Comparison of ENCODE assay signal across 19 mouse cellular contexts in genomic region chr16:29877372-29878123, GRCm38 (mm10).
DNase-seq lines count a peak whose midpoint lies in the region; ATAC-seq lines count a peak whose summit lies in the region.
"Had no signal": no experiment of that assay in that cellular context is flagged by ENCODE, and none has a peak within 500 bp of the region (broad histone marks: within the 10 kb centered on the region; RNA-seq: fewer than 3 reads in every experiment).

No protein-coding gene starts in this region.

- no peak overlapping the region for H3K4me3 ChIP-seq in hindbrain, embryonic 11.5 days (ENCODE audit: low read depth, low read length)
- no peak overlapping the region for H3K4me3 ChIP-seq in hindbrain, embryonic 16.5 days (ENCODE audit: low read length)
- no peak overlapping the region for H3K4me3 ChIP-seq in embryonic facial prominence, embryonic 10.5 days
- H3K4me3 ChIP-seq: embryonic facial prominence, embryonic 12.5 days; heart, embryonic 12.5 days; neural tube, embryonic 13.5 days had no signal

- H3K9ac ChIP-seq in hindbrain, embryonic 11.5 days (ENCODE audit: low read depth, low read length): no peak overlapping the region
- H3K9ac ChIP-seq in hindbrain, embryonic 16.5 days (ENCODE audit: low read depth, low read length): no peak overlapping the region
- H3K9ac ChIP-seq: embryonic facial prominence, embryonic 12.5 days; heart, embryonic 12.5 days; liver, postnatal 0 days; neural tube, embryonic 13.5 days had no signal

- peaks cover 1% of the 10 kb centered on the region; the same call in 1 of the 2 replicates for H3K4me1 ChIP-seq in hindbrain, embryonic 11.5 days (replicated peaks; ENCODE audit: control insufficient read depth, insufficient read depth, low read length)
- peaks cover 11% of the 10 kb centered on the region for H3K4me1 ChIP-seq in hindbrain, embryonic 16.5 days (ENCODE audit: control insufficient read depth, insufficient read depth, low read depth, low read length)
- H3K4me1 ChIP-seq in embryonic facial prominence, embryonic 10.5 days: peaks cover 36% of the 10 kb centered on the region

- H3K36me3 ChIP-seq in hindbrain, embryonic 11.5 days (ENCODE audit: control insufficient read depth, insufficient read depth, low read length): no peaks in the 10 kb centered on the region
- H3K36me3 ChIP-seq in hindbrain, embryonic 16.5 days (ENCODE audit: control insufficient read depth, insufficient read depth, low read length): no peaks in the 10 kb centered on the region
- no peaks in the 10 kb centered on the region for H3K36me3 ChIP-seq in embryonic facial prominence, embryonic 10.5 days (replicated peaks)
- H3K36me3 ChIP-seq: embryonic facial prominence, embryonic 12.5 days; heart, embryonic 12.5 days; neural tube, embryonic 13.5 days had no signal

- peak; percentile 31 for DNase-seq in hindbrain, embryonic 11.5 days (ENCODE audit: low spot score)
- peak; percentile 18 for DNase-seq in 416B (ENCODE audit: low read depth)
- peak; percentile 41 for DNase-seq in ES-CJ7 (ENCODE audit: low read depth, low spot score)
- DNase-seq in embryonic facial prominence, embryonic 10.5 days (ENCODE audit: low spot score): peak; percentile 47
- DNase-seq in spleen, postnatal 36 days (ENCODE audit: low spot score in 2 of 2): no peak
- no peak for DNase-seq in neural tube, embryonic 10.5 days (ENCODE audit: extremely low spot score, low spot score)
- no peak for DNase-seq in lung, postnatal 14 days
- DNase-seq: cerebellum, adult 11 months; cerebellum, postnatal 14 days; kidney, adult 8-10 months; kidney, postnatal 36 days; liver; liver, postnatal 0 days; right cerebral cortex, postnatal 14 days; thymus, postnatal 4 days had no signal

- H3K27me3 ChIP-seq in hindbrain, embryonic 11.5 days (ENCODE audit: control insufficient read depth, insufficient read depth, low read length): peaks cover 4% of the 10 kb centered on the region; the same call in 1 of the 2 replicates
- H3K27me3 ChIP-seq in hindbrain, embryonic 16.5 days (replicated peaks; ENCODE audit: control insufficient read depth, insufficient read depth, low read length): no peaks in the 10 kb centered on the region; the same call in 1 of the 2 replicates
- peaks cover 48% of the 10 kb centered on the region for H3K27me3 ChIP-seq in embryonic facial prominence, embryonic 10.5 days (replicated peaks; ENCODE audit: low read depth, poor library complexity, severe bottlenecking)

- no peak overlapping the region for H3K4me2 ChIP-seq in hindbrain, embryonic 11.5 days (replicated peaks; ENCODE audit: low read depth, low read length)
- no peak overlapping the region for H3K4me2 ChIP-seq in hindbrain, embryonic 16.5 days (ENCODE audit: low read length)
- H3K4me2 ChIP-seq: embryonic facial prominence, embryonic 12.5 days; heart, embryonic 12.5 days; neural tube, embryonic 13.5 days had no signal

- no peak overlapping the region; the same call in 1 of the 2 replicates for H3K27ac ChIP-seq in hindbrain, embryonic 11.5 days (ENCODE audit: low read depth, low read length)
- no peak overlapping the region for H3K27ac ChIP-seq in hindbrain, embryonic 16.5 days (ENCODE audit: low read depth, low read length)
- 0 out of 2 replicates have a peak overlapping the region, but pooled peaks have one; percentile 35 for H3K27ac ChIP-seq in embryonic facial prominence, embryonic 10.5 days (replicated peaks)
- H3K27ac ChIP-seq: embryonic facial prominence, embryonic 12.5 days; neural tube, embryonic 13.5 days had no signal

- no peaks in the 10 kb centered on the region for H3K9me3 ChIP-seq in hindbrain, embryonic 11.5 days (ENCODE audit: control insufficient read depth, low read length)
- no peaks in the 10 kb centered on the region for H3K9me3 ChIP-seq in hindbrain, embryonic 16.5 days (ENCODE audit: control insufficient read depth, low read length)
- no peaks in the 10 kb centered on the region for H3K9me3 ChIP-seq in embryonic facial prominence, embryonic 10.5 days
- H3K9me3 ChIP-seq: embryonic facial prominence, embryonic 12.5 days; heart, embryonic 12.5 days; neural tube, embryonic 13.5 days had no signal

- 18% methylated on average over 10 of the region's 10 CpGs for WGBS in hindbrain, embryonic 11.5 days
- WGBS in hindbrain, embryonic 16.5 days: 19% methylated on average over 10 of the region's 10 CpGs
- 21% methylated on average over 10 of the region's 10 CpGs for WGBS in embryonic facial prominence, embryonic 10.5 days

- no peak for ATAC-seq in hindbrain, embryonic 11.5 days (ENCODE audit: low FRiP score)
- ATAC-seq in hindbrain, embryonic 16.5 days: no peak
- ATAC-seq: liver, postnatal 0 days had no signal

Comparison
In these comparisons a context has a peak if more than half of its experiments do, and no peak if none do; other contexts are left out.
1. DNase-seq: peak in hindbrain, embryonic 11.5 days (single experiment), 416B (single experiment), ES-CJ7 (single experiment) and embryonic facial prominence, embryonic 10.5 days (single experiment); none in spleen, postnatal 36 days (0 of 2), neural tube, embryonic 10.5 days (single experiment) and lung, postnatal 14 days (single experiment).